Mouse (Mus musculus): ENCODE results near the gene Sorcs3. TPM values are rescaled to one million over a fixed set of nuclear protein-coding genes. Genes with fewer than 3 reads are reported as not detected.

Gene Sorcs3
- polyA plus RNA-seq, 1 experiment = 1.1 TPM

GRCm38 (mm10) chr19:48575736-48576135, 369.9 kb downstream of the Sorcs3 start:
- no peaks in the 10 kb centered on the region for H3K4me1 ChIP-seq (ENCODE audit: control insufficient read depth, insufficient read depth, low read length)
- 45% methylated on average over 1 of the region's 1 CpGs for WGBS
- H3K27ac ChIP-seq (ENCODE audit: control insufficient read depth, insufficient read depth, low read depth, low read length, poor library complexity) = no peak overlapping the region
- TF ChIP-seq POLR2A (IDR thresholded peaks at IDR 0.05; ENCODE audit: borderline replicate concordance, control insufficient read depth, low read depth, low read length) = no peak
- no peak for TF ChIP-seq CTCF (IDR thresholded peaks at IDR 0.05; ENCODE audit: control insufficient read depth, insufficient read depth, low read length)
- no peak overlapping the region for H3K4me3 ChIP-seq (replicated peaks; ENCODE audit: control insufficient read depth, low read depth, low read length)

GRCm38 (mm10) chr19:48577169-48577568, 371.3 kb downstream of the Sorcs3 start:
- 95% methylated on average over 5 of the region's 5 CpGs for WGBS
- H3K4me3 ChIP-seq (replicated peaks; ENCODE audit: control insufficient read depth, low read depth, low read length) = no peak overlapping the region
- no peaks in the 10 kb centered on the region for H3K4me1 ChIP-seq (ENCODE audit: control insufficient read depth, insufficient read depth, low read length)
- no peak overlapping the region for H3K27ac ChIP-seq (ENCODE audit: control insufficient read depth, insufficient read depth, low read depth, low read length, poor library complexity)
- TF ChIP-seq POLR2A (IDR thresholded peaks at IDR 0.05; ENCODE audit: borderline replicate concordance, control insufficient read depth, low read depth, low read length) = no peak
- TF ChIP-seq CTCF (IDR thresholded peaks at IDR 0.05; ENCODE audit: control insufficient read depth, insufficient read depth, low read length) = no peak

GRCm38 (mm10) chr19:48584938-48585560, 379.2 kb downstream of the Sorcs3 start:
- WGBS = 60% methylated on average over 8 of the region's 8 CpGs
- Histone ChIP-seq H3K4me1 (ENCODE audit: control insufficient read depth, insufficient read depth, low read length) (no peaks in the 10 kb centered on the region), H3K4me3 (replicated peaks; ENCODE audit: control insufficient read depth, low read depth, low read length) (no peak overlapping the region), H3K27ac (ENCODE audit: control insufficient read depth, insufficient read depth, low read depth, low read length, poor library complexity) (no peak overlapping the region)
- TF ChIP-seq POLR2A (IDR thresholded peaks at IDR 0.05; ENCODE audit: borderline replicate concordance, control insufficient read depth, low read depth, low read length) (no peak), CTCF (IDR thresholded peaks at IDR 0.05; ENCODE audit: control insufficient read depth, insufficient read depth, low read length) (no peak)

- 36% methylated on average over 1 of the region's 1 CpGs for WGBS
- TF ChIP-seq POLR2A (IDR thresholded peaks at IDR 0.05; ENCODE audit: borderline replicate concordance, control insufficient read depth, low read depth, low read length) (no peak), CTCF (IDR thresholded peaks at IDR 0.05; ENCODE audit: control insufficient read depth, insufficient read depth, low read length) (no peak)
- H3K27ac ChIP-seq (ENCODE audit: control insufficient read depth, insufficient read depth, low read depth, low read length, poor library complexity) = no peak overlapping the region
- H3K4me3 ChIP-seq (replicated peaks; ENCODE audit: control insufficient read depth, low read depth, low read length) = no peak overlapping the region
- no peaks in the 10 kb centered on the region for H3K4me1 ChIP-seq (ENCODE audit: control insufficient read depth, insufficient read depth, low read length)
These were observed 411.1 kb downstream of the Sorcs3 start for GRCm38 (mm10) chr19:48616951-48617350.

- 54% methylated on average over 6 of the region's 6 CpGs for WGBS
- TF ChIP-seq CTCF (IDR thresholded peaks at IDR 0.05; ENCODE audit: control insufficient read depth, insufficient read depth, low read length) (no peak), POLR2A (IDR thresholded peaks at IDR 0.05; ENCODE audit: borderline replicate concordance, control insufficient read depth, low read depth, low read length) (no peak)
- H3K27ac ChIP-seq (ENCODE audit: control insufficient read depth, insufficient read depth, low read depth, low read length, poor library complexity) = no peak overlapping the region
- H3K4me1 ChIP-seq (ENCODE audit: control insufficient read depth, insufficient read depth, low read length) = no peaks in the 10 kb centered on the region
- H3K4me3 ChIP-seq (replicated peaks; ENCODE audit: control insufficient read depth, low read depth, low read length) = no peak overlapping the region
These were observed 425.0 kb downstream of the Sorcs3 start for GRCm38 (mm10) chr19:48630671-48631327.

- WGBS = 68% methylated on average over 4 of the region's 4 CpGs
- no peaks in the 10 kb centered on the region for H3K4me1 ChIP-seq (ENCODE audit: control insufficient read depth, insufficient read depth, low read length)
- TF ChIP-seq CTCF (IDR thresholded peaks at IDR 0.05; ENCODE audit: control insufficient read depth, insufficient read depth, low read length) (no peak), POLR2A (IDR thresholded peaks at IDR 0.05; ENCODE audit: borderline replicate concordance, control insufficient read depth, low read depth, low read length) (no peak)
These were observed 436.7 kb downstream of the Sorcs3 start for GRCm38 (mm10) chr19:48642566-48642965.

GRCm38 (mm10) chr19:48649941-48650340, 444.1 kb downstream of the Sorcs3 start:
- WGBS = 35% methylated on average over 2 of the region's 2 CpGs
- Histone ChIP-seq H3K27ac (ENCODE audit: control insufficient read depth, insufficient read depth, low read depth, low read length, poor library complexity) (no peak overlapping the region), H3K4me3 (replicated peaks; ENCODE audit: control insufficient read depth, low read depth, low read length) (no peak overlapping the region), H3K4me1 (ENCODE audit: control insufficient read depth, insufficient read depth, low read length) (no peaks in the 10 kb centered on the region)
- TF ChIP-seq POLR2A (IDR thresholded peaks at IDR 0.05; ENCODE audit: borderline replicate concordance, control insufficient read depth, low read depth, low read length) (no peak), CTCF (IDR thresholded peaks at IDR 0.05; ENCODE audit: control insufficient read depth, insufficient read depth, low read length) (no peak)

More at GRCm38 (mm10) chr19:48642566-48642965, 436.7 kb downstream of the Sorcs3 start:
- no peak overlapping the region for H3K27ac ChIP-seq (ENCODE audit: control insufficient read depth, insufficient read depth, low read depth, low read length, poor library complexity)
- no peak overlapping the region for H3K4me3 ChIP-seq (replicated peaks; ENCODE audit: control insufficient read depth, low read depth, low read length)

GRCm38 (mm10) chr19:48651617-48652016, 445.8 kb downstream of the Sorcs3 start:
- Histone ChIP-seq H3K27ac (ENCODE audit: control insufficient read depth, insufficient read depth, low read depth, low read length, poor library complexity) (no peak overlapping the region), H3K4me3 (replicated peaks; ENCODE audit: control insufficient read depth, low read depth, low read length) (no peak overlapping the region), H3K4me1 (ENCODE audit: control insufficient read depth, insufficient read depth, low read length) (no peaks in the 10 kb centered on the region)
- WGBS = 83% methylated on average over 6 of the region's 6 CpGs
- no peak for TF ChIP-seq CTCF (IDR thresholded peaks at IDR 0.05; ENCODE audit: control insufficient read depth, insufficient read depth, low read length)
- no peak for TF ChIP-seq POLR2A (IDR thresholded peaks at IDR 0.05; ENCODE audit: borderline replicate concordance, control insufficient read depth, low read depth, low read length)
